Mouse (Mus musculus): ENCODE results near the gene Clec2g. TPM values are rescaled to one million over a fixed set of nuclear protein-coding genes. Genes with fewer than 3 reads are reported as not detected.
A peak's percentile ranks its signal among the peaks of the same experiment; 100 is the strongest.
"Not testable (repeated sequence)": the region's sequence is repeated elsewhere in the genome, so short reads cannot be mapped to it uniquely, and the experiment has no call there.

The Clec2g gene
- polyA plus RNA-seq, 1 experiment from 2014 or later: not detected

- ATAC-seq; H3K27me3 ChIP-seq (replicated peaks); H3K9ac ChIP-seq; H3K4me1 ChIP-seq; H3K4me2 ChIP-seq; H3K4me3 ChIP-seq; H3K36me3 ChIP-seq; H3K27ac ChIP-seq; H3K9me3 ChIP-seq (replicated peaks): not testable (repeated sequence)
These were observed 40.7 kb downstream of the Clec2g start for GRCm38 (mm10) chr6:128974850-128975249.

GRCm38 (mm10) chr6:128976194-128976593 lies 42.0 kb downstream of the Clec2g start:
- no peaks in the 10 kb centered on the region for H3K4me1 ChIP-seq
- H3K9ac ChIP-seq: no peak overlapping the region
- ATAC-seq: no peak
- no peaks in the 10 kb centered on the region for H3K36me3 ChIP-seq
- no peaks in the 10 kb centered on the region for H3K9me3 ChIP-seq (replicated peaks)
- H3K4me2 ChIP-seq: no peak overlapping the region
- H3K4me3 ChIP-seq: no peak overlapping the region
- no peak overlapping the region for H3K27ac ChIP-seq
- no peaks in the 10 kb centered on the region for H3K27me3 ChIP-seq (replicated peaks)

DNA sequence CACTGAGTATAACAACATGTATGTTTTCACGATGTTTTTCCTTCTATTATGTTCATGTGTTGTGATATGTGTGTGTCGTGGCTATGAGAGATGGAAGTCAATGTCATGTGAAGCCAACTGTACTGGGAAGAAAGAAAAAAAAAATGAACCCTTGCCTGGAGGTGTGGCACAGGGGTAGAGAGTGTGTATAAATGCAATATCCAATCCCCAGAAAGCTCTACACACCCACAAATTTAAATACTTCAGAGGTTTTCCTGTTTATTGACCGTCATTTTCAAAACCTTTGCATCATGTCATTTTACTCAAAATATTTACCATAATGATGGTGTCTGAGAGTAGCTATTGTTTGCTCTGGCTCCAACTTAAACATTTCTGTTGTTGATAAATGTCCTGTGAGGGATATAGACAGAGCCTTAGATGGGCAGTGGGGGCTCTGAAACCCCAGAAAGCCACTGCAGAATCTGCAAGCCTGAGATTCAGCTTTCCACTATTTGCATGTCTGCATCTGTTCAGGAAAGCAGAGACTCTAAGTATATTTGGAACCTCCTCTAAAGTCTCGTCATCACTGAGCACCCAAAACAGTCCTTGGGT lies 47.9 kb downstream of the Clec2g start:
- WGBS (ENCODE audit: insufficient replicate concordance): 61% methylated on average over 4 of the region's 4 CpGs
- H3K4me2 ChIP-seq; H3K4me1 ChIP-seq; H3K4me3 ChIP-seq; ATAC-seq; H3K27ac ChIP-seq; H3K27me3 ChIP-seq (replicated peaks); H3K36me3 ChIP-seq; H3K9ac ChIP-seq; H3K9me3 ChIP-seq (replicated peaks): not testable (repeated sequence)

DNA sequence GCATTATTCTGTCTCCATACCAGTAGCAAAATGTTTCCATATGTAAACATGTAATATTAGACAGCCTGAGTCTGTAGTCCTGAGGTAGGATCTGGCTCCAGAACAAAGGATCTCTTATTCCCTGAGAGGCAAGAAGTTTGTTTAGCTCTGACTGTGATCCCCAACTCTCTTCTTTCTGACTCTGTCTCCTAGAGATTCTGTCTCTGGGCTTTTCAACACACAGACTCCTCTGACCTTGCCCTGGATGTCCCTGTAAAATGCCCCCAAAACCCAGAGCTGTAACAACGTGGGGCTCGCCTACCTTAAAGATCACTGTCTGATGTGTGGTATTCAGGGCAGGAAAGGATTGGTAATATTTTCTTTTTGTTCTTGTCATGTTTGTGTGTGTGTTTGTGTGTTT lies 58.2 kb downstream of the Clec2g start:
- Histone ChIP-seq H3K27me3 (replicated peaks) (no peaks in the 10 kb centered on the region), H3K27ac (no peak overlapping the region), H3K9ac (no peak overlapping the region), H3K36me3 (no peaks in the 10 kb centered on the region), H3K4me1 (peaks cover 19% of the 10 kb centered on the region), H3K9me3 (replicated peaks) (no peaks in the 10 kb centered on the region), H3K4me2 (no peak overlapping the region), H3K4me3 (no peak overlapping the region)
- WGBS (ENCODE audit: insufficient replicate concordance): 60% methylated on average over 2 of the region's 2 CpGs
- ATAC-seq: no peak

- 63% methylated on average over 3 of the region's 3 CpGs for WGBS (ENCODE audit: insufficient replicate concordance)
- Histone ChIP-seq H3K9me3 (replicated peaks) (no peaks in the 10 kb centered on the region), H3K4me3 (no peak overlapping the region), H3K36me3 (no peaks in the 10 kb centered on the region), H3K4me1 (peaks cover 20% of the 10 kb centered on the region), H3K9ac (no peak overlapping the region), H3K27me3 (replicated peaks) (no peaks in the 10 kb centered on the region), H3K4me2 (no peak overlapping the region), H3K27ac (peak overlapping the region; percentile 21; the same call in 1 of the 2 replicates)
- no peak for ATAC-seq
These were observed 58.6 kb downstream of the Clec2g start for GRCm38 (mm10) chr6:128992753-128993152.

- Histone ChIP-seq H3K4me2 (no peak overlapping the region), H3K9me3 (replicated peaks) (no peaks in the 10 kb centered on the region), H3K27ac (peak overlapping the region; percentile 21; the same call in 1 of the 2 replicates), H3K4me3 (no peak overlapping the region), H3K36me3 (no peaks in the 10 kb centered on the region), H3K27me3 (replicated peaks) (no peaks in the 10 kb centered on the region), H3K9ac (no peak overlapping the region), H3K4me1 (peaks cover 20% of the 10 kb centered on the region)
- 61% methylated on average over 2 of the region's 2 CpGs for WGBS (ENCODE audit: insufficient replicate concordance)
- no peak for ATAC-seq
These were observed 59.0 kb downstream of the Clec2g start for GRCm38 (mm10) chr6:128993221-128993620.

DNA sequence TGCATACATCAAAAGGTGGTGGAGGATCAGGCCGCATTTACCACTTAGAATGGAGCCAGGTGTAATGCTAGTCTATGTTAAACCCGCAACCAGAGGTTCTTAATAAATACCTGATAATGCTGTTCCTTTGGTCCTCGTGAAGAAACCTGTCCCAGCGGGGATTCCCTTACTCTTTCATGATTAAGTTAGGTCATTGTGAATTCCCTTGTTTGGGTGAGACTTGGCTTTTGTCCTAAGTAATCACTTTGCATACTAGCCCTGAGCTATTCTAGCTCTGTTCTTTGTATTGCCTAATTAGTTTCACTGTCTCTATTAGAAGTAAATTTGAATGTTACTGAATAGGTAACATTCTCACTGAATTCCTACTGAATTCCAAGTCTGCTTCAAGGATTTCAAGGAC lies 60.2 kb downstream of the Clec2g start:
- ATAC-seq: no peak
- H3K9ac ChIP-seq: no peak overlapping the region
- H3K4me3 ChIP-seq: no peak overlapping the region
- H3K9me3 ChIP-seq (replicated peaks): no peaks in the 10 kb centered on the region
- no peak overlapping the region for H3K4me2 ChIP-seq
- WGBS (ENCODE audit: insufficient replicate concordance): 74% methylated on average over 4 of the region's 4 CpGs
- no peaks in the 10 kb centered on the region for H3K27me3 ChIP-seq (replicated peaks)
- H3K27ac ChIP-seq: no peak overlapping the region
- peaks cover 20% of the 10 kb centered on the region for H3K4me1 ChIP-seq
- no peaks in the 10 kb centered on the region for H3K36me3 ChIP-seq

GRCm38 (mm10) chr6:128994742-128995141 lies 60.6 kb downstream of the Clec2g start:
- no peak for ATAC-seq
- 73% methylated on average over 5 of the region's 5 CpGs for WGBS (ENCODE audit: insufficient replicate concordance)

DNA sequence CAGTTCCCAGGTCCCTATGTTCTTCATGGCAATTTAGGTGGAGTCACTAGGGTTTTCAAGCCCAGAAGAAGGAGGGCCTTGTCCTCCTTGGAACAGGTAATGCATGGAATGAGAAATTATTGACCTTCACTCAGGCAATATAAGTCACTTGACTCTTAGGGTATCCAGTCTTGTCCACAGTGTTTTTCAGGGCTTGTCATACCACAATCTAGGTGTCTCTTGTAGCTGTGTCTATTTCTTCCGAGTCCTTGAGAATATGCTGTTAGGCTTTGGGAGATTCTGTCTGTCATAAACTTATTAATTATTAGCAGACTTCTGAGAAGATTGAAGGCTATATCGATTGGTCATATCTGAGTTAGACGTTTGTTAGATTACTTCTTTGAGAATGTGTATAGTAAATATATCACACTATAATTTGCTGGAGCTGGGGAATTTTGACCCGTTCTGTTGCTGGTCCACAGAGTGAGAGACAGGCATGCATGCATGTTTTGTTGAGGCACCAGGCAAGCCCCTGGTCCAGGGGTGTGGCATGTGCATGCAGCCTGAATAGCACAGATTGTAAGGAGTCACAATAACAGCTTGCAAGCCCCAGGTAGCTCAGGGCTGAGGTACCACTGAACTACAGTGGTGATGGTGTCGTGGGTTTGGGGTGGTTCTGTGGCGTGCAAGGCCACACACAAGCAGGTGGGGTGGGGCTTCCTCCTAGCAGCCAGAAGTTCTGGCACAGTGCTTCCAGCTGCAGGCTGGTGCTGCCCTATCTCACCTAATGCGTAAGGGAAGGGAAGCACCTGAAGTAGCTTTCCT lies 61.3 kb downstream of the Clec2g start:
- H3K36me3 ChIP-seq: no peaks in the 10 kb centered on the region
- H3K9ac ChIP-seq: no peak overlapping the region
- ATAC-seq: peak; percentile 55
- peak overlapping the region; percentile 57 for H3K4me2 ChIP-seq
- peak overlapping the region; percentile 60 for H3K27ac ChIP-seq
- 0 out of 2 replicates have a peak overlapping the region, but pooled peaks have one; percentile 35 for H3K4me3 ChIP-seq
- WGBS (ENCODE audit: insufficient replicate concordance): 73% methylated on average over 7 of the region's 7 CpGs
- no peaks in the 10 kb centered on the region for H3K27me3 ChIP-seq (replicated peaks)
- peaks cover 20% of the 10 kb centered on the region for H3K4me1 ChIP-seq
- no peaks in the 10 kb centered on the region for H3K9me3 ChIP-seq (replicated peaks)

More at GRCm38 (mm10) chr6:128994742-128995141, 60.6 kb downstream of the Clec2g start:
- Histone ChIP-seq H3K9ac (no peak overlapping the region), H3K27me3 (replicated peaks) (no peaks in the 10 kb centered on the region), H3K4me2 (no peak overlapping the region), H3K9me3 (replicated peaks) (no peaks in the 10 kb centered on the region), H3K4me1 (peaks cover 20% of the 10 kb centered on the region), H3K4me3 (no peak overlapping the region), H3K27ac (no peak overlapping the region), H3K36me3 (no peaks in the 10 kb centered on the region)

DNA sequence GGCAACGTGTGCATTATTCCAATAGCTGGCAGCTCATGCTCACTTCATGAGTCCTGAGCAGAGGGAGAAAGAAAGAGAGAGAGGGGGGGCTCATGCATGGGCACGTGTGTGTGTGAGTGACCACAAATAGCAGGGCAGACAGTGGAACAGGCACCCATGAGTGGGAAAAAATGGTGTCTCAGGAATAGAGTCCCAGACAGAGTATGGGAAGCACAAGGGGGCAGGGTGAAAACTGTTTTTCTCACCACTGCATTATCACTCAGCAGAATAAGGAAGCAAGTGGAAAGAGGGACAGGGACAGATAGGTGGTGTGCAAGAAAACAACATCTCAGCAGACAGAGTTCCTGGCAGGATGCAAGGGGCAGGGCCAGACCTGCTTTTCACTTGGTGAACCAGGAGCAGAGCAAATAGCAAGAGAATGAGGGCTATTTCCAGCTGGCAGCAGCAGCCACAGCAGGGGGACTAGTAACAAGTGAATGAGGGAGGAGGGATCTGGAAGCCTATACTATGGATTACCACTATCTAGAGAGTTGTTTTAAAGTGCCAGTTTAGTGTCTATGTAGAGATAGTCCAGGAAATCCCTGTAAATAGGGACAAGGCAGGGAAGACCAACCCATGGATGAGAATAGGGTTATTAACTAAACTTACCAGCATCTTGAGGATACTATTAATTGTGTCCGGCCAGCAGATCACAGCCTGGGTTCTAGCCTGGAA lies 62.0 kb downstream of the Clec2g start:
- ATAC-seq: peak; percentile 66
- H3K9ac ChIP-seq: peak overlapping the region; percentile 52

GRCm38 (mm10) chr6:128996768-128997442 lies 62.7 kb downstream of the Clec2g start:
- peaks cover 20% of the 10 kb centered on the region for H3K4me1 ChIP-seq
- H3K27ac ChIP-seq: peak overlapping the region; percentile 60
- H3K27me3 ChIP-seq (replicated peaks): no peaks in the 10 kb centered on the region
- H3K9ac ChIP-seq: peak overlapping the region; percentile 52
- H3K36me3 ChIP-seq: no peaks in the 10 kb centered on the region
- 42% methylated on average over 13 of the region's 13 CpGs for WGBS (ENCODE audit: insufficient replicate concordance)
- peak overlapping the region; percentile 35 for H3K4me3 ChIP-seq
- H3K4me2 ChIP-seq: peak overlapping the region; percentile 57
- ATAC-seq: peak; percentile 68
- H3K9me3 ChIP-seq (replicated peaks): no peaks in the 10 kb centered on the region

More for the DNA sequence above, 62.0 kb downstream of the Clec2g start:
- Histone ChIP-seq H3K36me3 (no peaks in the 10 kb centered on the region), H3K9me3 (replicated peaks) (no peaks in the 10 kb centered on the region), H3K4me1 (peaks cover 20% of the 10 kb centered on the region), H3K4me3 (peak overlapping the region; percentile 35), H3K27ac (peak overlapping the region; percentile 60), H3K27me3 (replicated peaks) (no peaks in the 10 kb centered on the region), H3K4me2 (peak overlapping the region; percentile 57)
- 43% methylated on average over 3 of the region's 3 CpGs for WGBS (ENCODE audit: insufficient replicate concordance)

- H3K4me2 ChIP-seq: no peak overlapping the region
- no peak for ATAC-seq
- no peak overlapping the region for H3K9ac ChIP-seq
- 68% methylated on average over 2 of the region's 2 CpGs for WGBS (ENCODE audit: insufficient replicate concordance)
- no peaks in the 10 kb centered on the region for H3K36me3 ChIP-seq
- no peaks in the 10 kb centered on the region for H3K9me3 ChIP-seq (replicated peaks)
- peaks cover 11% of the 10 kb centered on the region for H3K4me1 ChIP-seq
- no peak overlapping the region for H3K4me3 ChIP-seq
- H3K27me3 ChIP-seq (replicated peaks): no peaks in the 10 kb centered on the region
- H3K27ac ChIP-seq: no peak overlapping the region
These were observed 67.2 kb downstream of the Clec2g start for GRCm38 (mm10) chr6:129001392-129001791.

Data from liver, embryonic 12.5 days (tissue).